Mouse (Mus musculus): ENCODE results near the gene Rcan1. TPM values are rescaled to one million over a fixed set of nuclear protein-coding genes. Genes with fewer than 3 reads are reported as not detected.
A peak's percentile ranks its signal among the peaks of the same experiment; 100 is the strongest.

The Rcan1 gene
- polyA plus RNA-seq, 1 experiment: 35.8 TPM

GRCm38 (mm10) chr16:92393732-92394131, 76.9 kb downstream of the Rcan1 start:
- 93% methylated on average over 3 of the region's 3 CpGs for WGBS

GRCm38 (mm10) chr16:92387692-92388091, 83.0 kb downstream of the Rcan1 start:
- TF ChIP-seq POLR2A (IDR thresholded peaks at IDR 0.05; ENCODE audit: borderline replicate concordance, insufficient read depth, low read length): no peak
- TF ChIP-seq CTCF (IDR thresholded peaks at IDR 0.05; ENCODE audit: borderline replicate concordance, insufficient read depth, low read depth, low read length): no peak
- no peak overlapping the region for H3K4me3 ChIP-seq (replicated peaks; ENCODE audit: insufficient read depth, low read depth, low read length)
- no peaks in the 10 kb centered on the region for H3K27me3 ChIP-seq (ENCODE audit: control insufficient read depth, insufficient read depth, low read length)
- H3K4me1 ChIP-seq (ENCODE audit: control insufficient read depth, insufficient read depth, low read length): no peaks in the 10 kb centered on the region
- WGBS: 71% methylated on average over 10 of the region's 10 CpGs
- DNase-seq: no peak
- H3K27ac ChIP-seq (ENCODE audit: insufficient read depth, low read length): no peak overlapping the region

More at GRCm38 (mm10) chr16:92393732-92394131, 76.9 kb downstream of the Rcan1 start:
- H3K4me1 ChIP-seq (ENCODE audit: control insufficient read depth, insufficient read depth, low read length): peaks cover 2% of the 10 kb centered on the region
- no peaks in the 10 kb centered on the region for H3K27me3 ChIP-seq (ENCODE audit: control insufficient read depth, insufficient read depth, low read length)
- H3K4me3 ChIP-seq (replicated peaks; ENCODE audit: insufficient read depth, low read depth, low read length): no peak overlapping the region
- DNase-seq: no peak
- TF ChIP-seq POLR2A (IDR thresholded peaks at IDR 0.05; ENCODE audit: borderline replicate concordance, insufficient read depth, low read length) (no peak), CTCF (IDR thresholded peaks at IDR 0.05; ENCODE audit: borderline replicate concordance, insufficient read depth, low read depth, low read length) (no peak)
- no peak overlapping the region for H3K27ac ChIP-seq (ENCODE audit: insufficient read depth, low read length)

GRCm38 (mm10) chr16:92385062-92385461, 85.6 kb downstream of the Rcan1 start:
- WGBS: 5% methylated on average over 2 of the region's 2 CpGs
- Histone ChIP-seq H3K4me3 (replicated peaks; ENCODE audit: insufficient read depth, low read depth, low read length) (no peak overlapping the region), H3K27me3 (ENCODE audit: control insufficient read depth, insufficient read depth, low read length) (no peaks in the 10 kb centered on the region), H3K27ac (ENCODE audit: insufficient read depth, low read length) (no peak overlapping the region), H3K4me1 (ENCODE audit: control insufficient read depth, insufficient read depth, low read length) (no peaks in the 10 kb centered on the region)
- TF ChIP-seq CTCF (IDR thresholded peaks at IDR 0.05; ENCODE audit: borderline replicate concordance, insufficient read depth, low read depth, low read length) (peak; percentile 62), POLR2A (IDR thresholded peaks at IDR 0.05; ENCODE audit: borderline replicate concordance, insufficient read depth, low read length) (no peak)
- peak; percentile 38 to 68 for DNase-seq

- TF ChIP-seq POLR2A (IDR thresholded peaks at IDR 0.05; ENCODE audit: borderline replicate concordance, insufficient read depth, low read length): no peak
- TF ChIP-seq CTCF (IDR thresholded peaks at IDR 0.05; ENCODE audit: borderline replicate concordance, insufficient read depth, low read depth, low read length): no peak
- H3K27me3 ChIP-seq (ENCODE audit: control insufficient read depth, insufficient read depth, low read length): no peaks in the 10 kb centered on the region
- H3K4me1 ChIP-seq (ENCODE audit: control insufficient read depth, insufficient read depth, low read length): no peaks in the 10 kb centered on the region
- H3K27ac ChIP-seq (ENCODE audit: insufficient read depth, low read length): no peak overlapping the region
- DNase-seq: no peak
- no peak overlapping the region for H3K4me3 ChIP-seq (replicated peaks; ENCODE audit: insufficient read depth, low read depth, low read length)
These were observed 87.3 kb downstream of the Rcan1 start for GRCm38 (mm10) chr16:92383412-92383811.

- whole genome bisulfite sequencing: 18% methylated on average over 6 of the region's 6 CpGs
- no peak overlapping the region for H3K4me3 ChIP-seq (replicated peaks; ENCODE audit: insufficient read depth, low read depth, low read length)
- no peak overlapping the region for H3K27ac ChIP-seq (ENCODE audit: insufficient read depth, low read length)
- peak in 1 of 2 experiments; percentile 42 for DNase-seq
- no peaks in the 10 kb centered on the region for H3K27me3 ChIP-seq (ENCODE audit: control insufficient read depth, insufficient read depth, low read length)
- no peak for TF ChIP-seq POLR2A (IDR thresholded peaks at IDR 0.05; ENCODE audit: borderline replicate concordance, insufficient read depth, low read length)
- no peaks in the 10 kb centered on the region for H3K4me1 ChIP-seq (ENCODE audit: control insufficient read depth, insufficient read depth, low read length)
These were observed 88.2 kb downstream of the Rcan1 start for GRCm38 (mm10) chr16:92382508-92382907.

- TF ChIP-seq POLR2A (IDR thresholded peaks at IDR 0.05; ENCODE audit: borderline replicate concordance, insufficient read depth, low read length): no peak
- no peak for TF ChIP-seq CTCF (IDR thresholded peaks at IDR 0.05; ENCODE audit: borderline replicate concordance, insufficient read depth, low read depth, low read length)
- H3K4me1 ChIP-seq (ENCODE audit: control insufficient read depth, insufficient read depth, low read length): no peaks in the 10 kb centered on the region; the same call in 1 of the 2 replicates
- WGBS: 67% methylated on average over 6 of the region's 6 CpGs
- no peaks in the 10 kb centered on the region for H3K27me3 ChIP-seq (ENCODE audit: control insufficient read depth, insufficient read depth, low read length)
- no peak for DNase-seq
- no peak overlapping the region for H3K4me3 ChIP-seq (replicated peaks; ENCODE audit: insufficient read depth, low read depth, low read length)
- no peak overlapping the region for H3K27ac ChIP-seq (ENCODE audit: insufficient read depth, low read length)
These were observed 89.6 kb downstream of the Rcan1 start for GRCm38 (mm10) chr16:92381092-92381491.

- Histone ChIP-seq H3K27ac (ENCODE audit: insufficient read depth, low read length) (no peak overlapping the region), H3K4me3 (replicated peaks; ENCODE audit: insufficient read depth, low read depth, low read length) (no peak overlapping the region), H3K4me1 (ENCODE audit: control insufficient read depth, insufficient read depth, low read length) (peaks cover 1% of the 10 kb centered on the region), H3K27me3 (ENCODE audit: control insufficient read depth, insufficient read depth, low read length) (no peaks in the 10 kb centered on the region)
- DNase-seq: peak in 1 of 2 experiments; percentile 24
- TF ChIP-seq CTCF (IDR thresholded peaks at IDR 0.05; ENCODE audit: borderline replicate concordance, insufficient read depth, low read depth, low read length) (no peak), POLR2A (IDR thresholded peaks at IDR 0.05; ENCODE audit: borderline replicate concordance, insufficient read depth, low read length) (no peak)
- WGBS: 54% methylated on average over 6 of the region's 6 CpGs
These were observed 93.7 kb downstream of the Rcan1 start for GRCm38 (mm10) chr16:92376976-92377375.

GRCm38 (mm10) chr16:92371623-92372022, 99.0 kb downstream of the Rcan1 start:
- TF ChIP-seq CTCF (IDR thresholded peaks at IDR 0.05; ENCODE audit: borderline replicate concordance, insufficient read depth, low read depth, low read length): no peak
- no peak for TF ChIP-seq POLR2A (IDR thresholded peaks at IDR 0.05; ENCODE audit: borderline replicate concordance, insufficient read depth, low read length)
- DNase-seq: peak; percentile 27 to 58
- peaks cover 15% of the 10 kb centered on the region for H3K4me1 ChIP-seq (ENCODE audit: control insufficient read depth, insufficient read depth, low read length)
- no peak overlapping the region for H3K4me3 ChIP-seq (replicated peaks; ENCODE audit: insufficient read depth, low read depth, low read length)
- no peak overlapping the region for H3K27ac ChIP-seq (ENCODE audit: insufficient read depth, low read length)
- 12% methylated on average over 5 of the region's 5 CpGs for WGBS
- no peaks in the 10 kb centered on the region for H3K27me3 ChIP-seq (ENCODE audit: control insufficient read depth, insufficient read depth, low read length)
